Mouse (Mus musculus): ENCODE data around the gene Sp2.

DNA sequence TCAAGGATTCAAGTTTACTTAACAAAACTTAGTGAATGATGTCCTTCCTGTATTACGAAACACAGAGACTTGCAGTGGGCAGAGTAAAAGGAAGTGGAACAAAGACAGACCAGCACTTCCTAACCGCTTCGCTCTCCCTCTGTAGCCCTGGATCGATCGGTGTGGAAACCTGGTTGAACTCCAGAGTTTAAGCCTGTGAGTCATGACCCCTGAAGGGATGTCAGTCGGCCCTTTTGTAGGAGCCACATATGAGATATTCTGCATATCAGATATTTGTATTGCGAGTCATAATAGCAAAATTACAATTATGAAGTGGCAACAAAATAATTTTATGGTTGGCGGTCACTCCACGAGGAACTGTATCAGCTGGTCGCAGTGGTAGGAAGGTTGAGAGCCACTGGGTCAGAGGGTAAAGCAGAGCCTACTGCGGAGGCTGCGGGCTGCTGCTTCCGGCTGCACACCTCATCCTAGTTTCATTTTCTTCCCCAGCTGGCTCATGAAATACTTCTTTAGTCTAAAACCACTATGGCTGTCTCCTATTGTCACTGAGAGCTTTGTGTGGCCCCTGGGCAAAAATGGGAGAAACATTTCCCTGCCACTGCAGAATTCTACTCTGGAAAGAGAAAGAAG is 15.7 kb downstream of the Sp2 start:
- no peak for TF ChIP-seq CTCF (IDR thresholded peaks at IDR 0.05; ENCODE audit: extremely low read depth, insufficient read depth, low read length)
- TF ChIP-seq POLR2A (IDR thresholded peaks at IDR 0.05; ENCODE audit: extremely low read depth, insufficient read depth, low read length), result no peak

All from cortical plate, adult 2 months (tissue).